ENCODE assay signal across 17 mouse cellular contexts in the genomic region with DNA sequence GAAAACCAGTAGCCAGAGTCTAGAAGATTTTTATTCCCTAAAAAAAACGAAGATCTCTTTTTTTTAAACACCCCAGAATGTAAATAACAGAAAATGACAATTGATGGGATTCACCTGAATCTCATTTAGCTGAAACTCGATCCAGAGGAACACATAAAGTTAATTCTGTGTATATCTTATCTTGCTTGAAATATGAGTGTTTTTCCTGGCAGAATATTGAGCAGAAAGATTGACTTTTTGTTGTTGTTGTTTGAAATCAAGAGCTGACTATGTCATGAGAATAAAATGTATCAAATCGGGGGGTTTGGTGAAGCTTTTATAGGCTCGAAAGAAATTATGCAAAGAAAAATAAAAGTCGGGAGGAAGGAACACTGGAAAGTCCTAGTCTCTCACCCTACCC.
"Had no signal": no experiment of that assay in that cellular context is flagged by ENCODE, and none has a peak within 500 bp of the region (broad histone marks: within the 10 kb centered on the region; RNA-seq: fewer than 3 reads in every experiment).

No protein-coding gene starts in this region.

- H3K36me3 ChIP-seq: lung, embryonic 15.5 days; midbrain, embryonic 12.5 days; neural tube, embryonic 12.5 days; stomach, embryonic 15.5 days had no signal

- H3K4me3 ChIP-seq: lung, embryonic 15.5 days; megakaryocyte, embryonic 14.5 days; midbrain, embryonic 12.5 days; midbrain, embryonic 15.5 days; neural tube, embryonic 12.5 days; stomach, embryonic 15.5 days had no signal

- H3K4me1 ChIP-seq: lung, embryonic 15.5 days; megakaryocyte, embryonic 14.5 days; midbrain, embryonic 12.5 days; midbrain, embryonic 15.5 days; neural tube, embryonic 12.5 days; stomach, embryonic 15.5 days had no signal

- H3K4me2 ChIP-seq: lung, embryonic 15.5 days; midbrain, embryonic 12.5 days; midbrain, embryonic 15.5 days; neural tube, embryonic 12.5 days; stomach, embryonic 15.5 days had no signal

- ATAC-seq: liver, postnatal 0 days; lung, postnatal 0 days; midbrain, embryonic 15.5 days had no signal

- H3K9me3 ChIP-seq: lung, embryonic 15.5 days; midbrain, embryonic 12.5 days; midbrain, embryonic 15.5 days; neural tube, embryonic 12.5 days; stomach, embryonic 15.5 days had no signal

- H3K9ac ChIP-seq: liver, postnatal 0 days; lung, embryonic 15.5 days; midbrain, embryonic 12.5 days; midbrain, embryonic 15.5 days; neural tube, embryonic 12.5 days; stomach, embryonic 15.5 days had no signal

- H3K27ac ChIP-seq: lung, embryonic 15.5 days; macrophage; midbrain, embryonic 12.5 days; midbrain, embryonic 15.5 days; neural tube, embryonic 12.5 days; stomach, embryonic 15.5 days; stomach, postnatal 0 days had no signal

- H3K27me3 ChIP-seq: lung, embryonic 15.5 days; megakaryocyte, embryonic 14.5 days; midbrain, embryonic 12.5 days; midbrain, embryonic 15.5 days; neural tube, embryonic 12.5 days; stomach, embryonic 15.5 days had no signal

- DNase-seq: liver, postnatal 0 days; lung, adult 2 months; lung, postnatal 14 days; lung, postnatal 36 days; right cerebral cortex, postnatal 14 days; thymus, adult 2 months; thymus, postnatal 25 days; thymus, postnatal 4 days had no signal
